Mouse (Mus musculus) limb, embryonic 11.5 days (tissue): Measurements from ENCODE around the gene Ticam1. TPM values are rescaled to one million over a fixed set of nuclear protein-coding genes. Genes with fewer than 3 reads are reported as not detected.

Experiments used
- ATAC-seq: fragments of 200-750 bp; cut with Nextera tagmentation; 2 replicates; pipeline ENCODE4 v1.8.0; 2017; ENCODE audit warnings: low read depth; ENCODE audit not compliant: insufficient number of reproducible peaks, low FRiP score, low TSS enrichment
- DNase-seq: peaks from one replicate; pipeline ENCODE4 v3.0.0-alpha.2; 2015; ENCODE audit warnings: low spot score
- H3K27ac ChIP-seq: fragments of 300-500 bp; sonication (generic); replicated peaks from 2 replicates; pipeline ENCODE4 v1.5.1; 2014; ENCODE audit warnings: low read depth, mild to moderate bottlenecking, low read length
- H3K27me3 ChIP-seq: fragments of 300-500 bp; sonication (generic); 2 replicates; pipeline ENCODE4 v1.6.1; 2014; ENCODE audit warnings: mild to moderate bottlenecking, low read length, mixed read lengths; ENCODE audit not compliant: control insufficient read depth, insufficient read depth
- H3K36me3 ChIP-seq: fragments of 300-500 bp; sonication (generic); 2 replicates; pipeline ENCODE4 v1.6.1; 2014; ENCODE audit warnings: mild to moderate bottlenecking, low read length, moderate library complexity, mixed read lengths; ENCODE audit not compliant: control insufficient read depth, insufficient read depth
- H3K4me1 ChIP-seq: fragments of 300-500 bp; sonication (generic); 2 replicates; pipeline ENCODE4 v1.6.1; 2014; ENCODE audit warnings: low read length, mixed read lengths; ENCODE audit not compliant: control insufficient read depth, insufficient read depth
- H3K4me2 ChIP-seq: fragments of 300-500 bp; sonication (generic); 2 replicates; pipeline ENCODE4 v1.6.1; 2014; ENCODE audit warnings: low read depth, mild to moderate bottlenecking, moderate library complexity; ENCODE audit not compliant: severe bottlenecking
- H3K4me3 ChIP-seq: fragments of 300-500 bp; sonication (generic); 2 replicates; pipeline ENCODE4 v1.5.1; 2014; ENCODE audit warnings: low read depth, low read length
- H3K9ac ChIP-seq: fragments of 300-500 bp; sonication (generic); 2 replicates; pipeline ENCODE4 v1.6.1; 2014; ENCODE audit warnings: mild to moderate bottlenecking, low read length
- H3K9me3 ChIP-seq: fragments of 300-500 bp; sonication (generic); 2 replicates; pipeline ENCODE4 v1.6.1; 2016; ENCODE audit warnings: low read length; ENCODE audit not compliant: control insufficient read depth
- WGBS: fragments of 180-500 bp; shearing (Covaris S2); extraction: QIAGEN DNeasy Blood & Tissue Kit; methylation state at CpG from one replicate; pipeline ENCODE4 v1.1.7; 2014; 5-methylcytosine and 5-hydroxymethylcytosine counted together
- polyA plus RNA-seq: library from polyadenylated mRNA; unstranded; fragments of >200 nt; fragmentation: Nextera tagmentation; extraction: Ambion mirVana; gene quantifications from 2 replicates; pipeline ENCODE4 v1.2.1, GENCODE M21; 2014

Gene Ticam1
- polyA plus RNA-seq: 3.2 and 3.8 TPM in 2 replicates

DNA sequence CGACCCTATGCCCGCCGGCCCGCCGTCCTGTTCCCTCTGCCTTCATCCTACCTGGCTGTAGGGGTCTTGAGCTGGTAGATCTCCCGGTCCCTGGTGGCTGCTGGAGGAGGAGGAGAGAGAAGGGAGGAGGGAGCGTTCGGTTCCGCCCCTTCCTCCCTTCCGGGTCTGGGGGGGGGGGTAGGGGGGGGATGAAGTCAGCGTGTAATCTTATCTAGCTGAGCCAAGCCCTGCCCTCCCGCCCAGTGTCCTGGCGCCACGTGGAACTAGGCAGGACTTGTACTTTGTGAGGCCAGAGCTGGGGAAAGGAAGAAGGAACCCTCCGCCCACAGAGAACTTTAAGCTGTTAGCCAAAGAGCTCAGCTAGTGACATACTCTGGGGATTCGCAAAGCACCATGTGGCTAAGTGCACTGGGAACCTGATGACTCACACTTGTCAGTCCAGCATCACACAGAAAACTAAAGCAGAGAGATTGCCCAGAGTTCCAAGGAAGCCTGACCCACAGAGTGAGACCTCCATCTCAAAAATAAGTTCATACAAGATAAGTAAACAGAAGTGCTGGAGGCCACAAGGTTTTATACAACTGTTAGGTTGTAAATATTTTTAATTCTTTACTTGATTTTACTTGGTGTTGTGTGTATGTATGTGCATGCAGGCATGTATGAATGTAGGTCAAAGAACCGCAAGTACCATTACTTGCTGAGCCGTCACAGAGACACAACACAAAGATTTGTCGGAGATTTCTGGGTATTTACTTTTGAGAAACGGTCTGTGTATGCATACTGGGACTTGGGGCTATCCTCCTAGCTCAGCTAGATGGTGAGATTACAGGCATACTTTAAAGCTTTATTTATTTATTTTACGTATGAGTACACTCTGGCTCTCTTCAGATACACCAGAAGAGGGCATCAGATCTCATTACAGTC, at the start of gene Ticam1:
TSS of gene Ticam1 (minus strand) at position 144 of the 924 bp plus-strand sequence.
- H3K9me3 ChIP-seq: no peaks in the 10 kb centered on the region
- peak within 1 kb of the TSS; percentile 61 for H3K27ac ChIP-seq
- peak within 1 kb of the TSS; percentile 48 for H3K4me3 ChIP-seq
- WGBS: 9% methylated on average over 19 of the region's 21 CpGs
- no peaks in the 10 kb centered on the region for H3K27me3 ChIP-seq
- DNase-seq: peak; percentile 93
- H3K4me1 ChIP-seq: 0 out of 2 replicates have a peak, but pooled peaks cover 2% of the 10 kb centered on the region
- H3K4me2 ChIP-seq: peak within 1 kb of the TSS; percentile 66
- peaks cover 13% of the 10 kb centered on the region for H3K36me3 ChIP-seq
- ATAC-seq: peak; percentile 89
- H3K9ac ChIP-seq: peak within 1 kb of the TSS; percentile 60

DNA sequence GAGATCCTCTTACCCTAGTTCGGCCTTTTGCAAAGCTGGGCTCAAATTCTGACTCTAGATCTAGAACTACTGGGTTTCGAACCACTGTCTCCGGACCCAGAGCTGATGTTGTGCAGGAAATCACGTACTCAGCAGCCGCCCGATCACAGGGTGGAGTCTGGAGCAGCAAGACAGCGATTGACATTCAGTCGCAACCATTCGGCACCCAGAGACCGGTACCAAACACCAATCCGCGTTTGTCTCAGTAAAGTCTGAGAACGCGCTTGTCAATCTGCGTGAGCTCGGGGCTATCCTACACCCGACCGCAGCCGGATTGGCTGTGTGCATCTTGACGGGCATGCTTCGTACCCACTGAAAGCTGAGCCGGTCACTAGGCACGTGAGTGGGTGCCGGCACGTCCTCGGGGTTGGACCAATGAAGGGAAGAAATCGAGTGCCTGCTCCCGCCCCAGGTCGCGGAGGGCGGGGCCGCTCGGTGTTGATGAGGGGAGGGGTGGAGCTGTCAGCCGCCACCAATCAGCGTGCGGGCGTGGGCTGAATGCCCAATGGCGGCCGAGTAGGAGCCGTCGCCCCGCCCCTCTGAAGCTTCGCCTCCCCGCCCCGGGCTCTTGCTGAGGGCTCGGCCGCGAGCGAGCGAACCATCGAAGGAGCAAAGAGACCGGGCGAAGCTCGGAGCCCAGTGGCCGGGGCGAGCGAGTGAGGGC, 49.0 kb upstream of the Ticam1 start, which contains the start of gene Kdm4b:
TSS of gene Kdm4b (plus strand) at position 613 of the 703 bp plus-strand sequence.
- DNase-seq (peak; percentile 99), ATAC-seq (peak; percentile 98)
- no peaks in the 10 kb centered on the region for H3K27me3 ChIP-seq
- H3K9ac ChIP-seq: peak within 1 kb of the TSS; percentile 88
- WGBS: under 1% methylated on average over 52 of the region's 57 CpGs
- peaks cover 12% of the 10 kb centered on the region for H3K36me3 ChIP-seq
- H3K27ac ChIP-seq: peak within 1 kb of the TSS; percentile 73; the same call in 1 of the 2 replicates
- H3K9me3 ChIP-seq: no peaks in the 10 kb centered on the region
- H3K4me3 ChIP-seq: peak within 1 kb of the TSS; percentile 88
- H3K4me1 ChIP-seq: peaks cover 14% of the 10 kb centered on the region
- peak within 1 kb of the TSS; percentile 53 for H3K4me2 ChIP-seq

DNA sequence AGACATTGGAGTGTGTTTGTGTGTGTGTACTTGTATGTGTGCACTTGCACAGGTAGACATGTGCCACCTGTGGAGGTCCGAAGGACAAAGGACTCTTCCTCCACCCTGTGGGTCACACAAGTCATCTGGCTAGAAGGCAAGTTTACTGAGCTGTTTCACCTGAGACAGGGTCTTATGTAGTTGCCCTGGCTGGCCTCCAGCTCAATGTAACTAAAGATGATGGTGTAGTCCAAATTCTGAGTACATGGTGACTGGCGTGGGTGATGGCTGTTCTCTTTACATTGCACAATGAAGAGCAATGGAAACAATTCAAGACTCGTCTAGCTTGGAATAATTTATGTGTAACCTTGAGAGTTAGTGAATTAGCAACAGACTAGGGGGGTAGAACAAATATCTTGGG, 47.8 kb upstream of the Ticam1 start:
- Histone ChIP-seq H3K4me1 (peaks cover 14% of the 10 kb centered on the region), H3K4me2 (no peak overlapping the region), H3K27me3 (no peaks in the 10 kb centered on the region), H3K9ac (no peak overlapping the region), H3K9me3 (no peaks in the 10 kb centered on the region), H3K27ac (no peak overlapping the region), H3K4me3 (no peak overlapping the region), H3K36me3 (peaks cover 22% of the 10 kb centered on the region)
- WGBS: 57% methylated on average over 3 of the region's 3 CpGs
- no peak for ATAC-seq
- DNase-seq: no peak

DNA sequence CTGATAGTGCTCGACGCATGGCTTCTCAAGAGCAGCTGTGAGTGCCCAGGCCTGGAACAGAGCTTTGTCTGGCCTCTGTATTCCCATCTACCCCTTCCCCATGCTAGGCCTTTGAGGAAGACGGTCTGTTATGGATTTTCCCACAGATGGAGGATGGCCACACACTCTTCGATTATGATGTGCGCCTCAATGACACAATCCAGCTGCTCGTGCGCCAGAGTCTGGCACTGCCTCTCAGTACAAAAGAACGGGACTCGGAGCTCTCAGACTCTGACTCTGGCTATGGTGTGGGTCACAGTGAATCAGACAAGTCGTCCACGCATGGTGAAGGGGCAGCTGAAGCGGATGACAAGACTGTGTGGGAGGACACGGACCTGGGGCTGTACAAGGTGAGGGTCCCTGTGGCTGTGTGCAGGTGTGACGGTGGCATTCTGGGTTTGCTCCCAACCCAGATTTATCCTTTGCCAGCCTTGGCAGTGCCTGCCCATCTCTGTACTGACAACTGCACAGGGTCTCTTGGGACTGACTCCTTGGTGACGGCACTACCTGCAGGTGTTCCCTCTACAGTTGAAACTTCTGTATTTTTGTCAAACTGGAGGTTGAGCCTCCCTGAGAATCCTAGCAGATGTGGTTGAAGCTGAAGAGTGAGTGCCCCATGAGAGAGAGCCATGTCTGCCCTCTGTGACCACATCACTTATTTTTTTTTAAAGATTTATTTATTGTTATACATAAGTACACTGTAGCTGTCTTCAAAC, 32.8 kb upstream of the Ticam1 start:
- no peak for DNase-seq
- no peaks in the 10 kb centered on the region for H3K9me3 ChIP-seq
- 93% methylated on average over 15 of the region's 15 CpGs for WGBS
- peaks cover 56% of the 10 kb centered on the region for H3K36me3 ChIP-seq
- no peak overlapping the region for H3K4me3 ChIP-seq
- no peak for ATAC-seq
- no peak overlapping the region for H3K9ac ChIP-seq
- H3K27me3 ChIP-seq: no peaks in the 10 kb centered on the region
- H3K27ac ChIP-seq: no peak overlapping the region
- peaks cover 20% of the 10 kb centered on the region for H3K4me1 ChIP-seq
- H3K4me2 ChIP-seq: no peak overlapping the region

GRCm38 (mm10) chr17:56308088-56308487, 31.5 kb upstream of the Ticam1 start:
- no peak overlapping the region for H3K4me2 ChIP-seq

GRCm38 (mm10) chr17:56305826-56306225, 29.2 kb upstream of the Ticam1 start:
- H3K36me3 ChIP-seq: peaks cover 41% of the 10 kb centered on the region

More at GRCm38 (mm10) chr17:56308088-56308487, 31.5 kb upstream of the Ticam1 start:
- H3K36me3 ChIP-seq: peaks cover 56% of the 10 kb centered on the region
- no peak overlapping the region for H3K9ac ChIP-seq
- ATAC-seq: no peak
- H3K27ac ChIP-seq: no peak overlapping the region
- peaks cover 20% of the 10 kb centered on the region for H3K4me1 ChIP-seq
- H3K27me3 ChIP-seq: no peaks in the 10 kb centered on the region
- no peak overlapping the region for H3K4me3 ChIP-seq
- WGBS: 82% methylated on average over 6 of the region's 6 CpGs
- H3K9me3 ChIP-seq: no peaks in the 10 kb centered on the region
- peak; percentile 57 for DNase-seq

GRCm38 (mm10) chr17:56305156-56305555, 28.6 kb upstream of the Ticam1 start:
- Histone ChIP-seq H3K36me3 (peaks cover 35% of the 10 kb centered on the region), H3K9ac (peak overlapping the region; percentile 87), H3K4me1 (peaks cover 25% of the 10 kb centered on the region), H3K4me3 (peak overlapping the region; percentile 85), H3K4me2 (peak overlapping the region; percentile 98), H3K9me3 (no peaks in the 10 kb centered on the region), H3K27me3 (no peaks in the 10 kb centered on the region), H3K27ac (no peak overlapping the region)
- 16% methylated on average over 9 of the region's 9 CpGs for whole genome bisulfite sequencing
- DNase-seq (no peak), ATAC-seq (no peak)

More at GRCm38 (mm10) chr17:56305826-56306225, 29.2 kb upstream of the Ticam1 start:
- Histone ChIP-seq H3K27me3 (no peaks in the 10 kb centered on the region), H3K9me3 (no peaks in the 10 kb centered on the region), H3K9ac (peak overlapping the region; percentile 17; the same call in 1 of the 2 replicates), H3K4me2 (peak overlapping the region; percentile 98), H3K27ac (no peak overlapping the region), H3K4me3 (peak overlapping the region; percentile 85), H3K4me1 (peaks cover 25% of the 10 kb centered on the region)
- ATAC-seq (no peak), DNase-seq (peak; percentile 56)
- 66% methylated on average over 8 of the region's 8 CpGs for WGBS
